Mouse (Mus musculus): ENCODE data around the gene Zfp568. TPM values are rescaled to one million over a fixed set of nuclear protein-coding genes. Genes with fewer than 3 reads are reported as not detected.
A peak's percentile ranks its signal among the peaks of the same experiment; 100 is the strongest.

The Zfp568 gene
- total and polyA plus RNA-seq, 2 experiments from 2014 or later, result 2.1 to 7.3 TPM

- no peak for TF ChIP-seq CTCF (IDR thresholded peaks at IDR 0.05; ENCODE audit: low read depth)
- Histone ChIP-seq H3K9me3 (ENCODE audit: low read length) (no peaks in the 10 kb centered on the region), H3K27ac (ENCODE audit: low read depth, low read length) (no peak overlapping the region), H3K4me3 (ENCODE audit: low read depth, low read length) (no peak overlapping the region), H3K9ac (no peak overlapping the region), H3K27me3 (ENCODE audit: insufficient read depth, low read length) (no peaks in the 10 kb centered on the region), H3K4me1 (ENCODE audit: insufficient read depth) (no peaks in the 10 kb centered on the region), H3K36me3 (ENCODE audit: insufficient read depth) (peaks cover 23% of the 10 kb centered on the region), H3K4me2 (ENCODE audit: low read depth) (no peak overlapping the region)
- DNase-seq, result no peak
- ATAC-seq, result no peak
- WGBS, result 96% methylated on average over 12 of the region's 12 CpGs
Observed at GRCm38 (mm10) chr7:30034331-30034730, 50.6 kb downstream of the Zfp568 start.

GRCm38 (mm10) chr7:30044354-30044753, 60.6 kb downstream of the Zfp568 start:
- no peak for ATAC-seq

GRCm38 (mm10) chr7:30048126-30048525, 64.4 kb downstream of the Zfp568 start:
- Histone ChIP-seq H3K27me3 (ENCODE audit: insufficient read depth, low read length) (no peaks in the 10 kb centered on the region), H3K9ac (no peak overlapping the region), H3K4me1 (ENCODE audit: insufficient read depth) (peaks cover 9% of the 10 kb centered on the region), H3K27ac (ENCODE audit: low read depth, low read length) (no peak overlapping the region), H3K36me3 (ENCODE audit: insufficient read depth) (no peaks in the 10 kb centered on the region; the same call in 1 of the 2 replicates), H3K9me3 (ENCODE audit: low read length) (no peaks in the 10 kb centered on the region), H3K4me3 (ENCODE audit: low read depth, low read length) (no peak overlapping the region), H3K4me2 (ENCODE audit: low read depth) (no peak overlapping the region)
- DNase-seq (peak; percentile 16), ATAC-seq (no peak)
- 63% methylated on average over 4 of the region's 4 CpGs for WGBS
- TF ChIP-seq CTCF (IDR thresholded peaks at IDR 0.05; ENCODE audit: low read depth), result no peak

More at GRCm38 (mm10) chr7:30044354-30044753, 60.6 kb downstream of the Zfp568 start:
- no peak overlapping the region for H3K9ac ChIP-seq
- no peak for DNase-seq
- H3K36me3 ChIP-seq (ENCODE audit: insufficient read depth), result peaks cover 14% of the 10 kb centered on the region
- WGBS, result 59% methylated on average over 9 of the region's 9 CpGs
- no peak overlapping the region for H3K4me3 ChIP-seq (ENCODE audit: low read depth, low read length)
- TF ChIP-seq CTCF (IDR thresholded peaks at IDR 0.05; ENCODE audit: low read depth), result no peak
- H3K4me2 ChIP-seq (ENCODE audit: low read depth), result no peak overlapping the region
- no peaks in the 10 kb centered on the region for H3K4me1 ChIP-seq (ENCODE audit: insufficient read depth)
- no peak overlapping the region for H3K27ac ChIP-seq (ENCODE audit: low read depth, low read length)
- H3K27me3 ChIP-seq (ENCODE audit: insufficient read depth, low read length), result no peaks in the 10 kb centered on the region
- H3K9me3 ChIP-seq (ENCODE audit: low read length), result no peaks in the 10 kb centered on the region

GRCm38 (mm10) chr7:30050882-30051548, 67.3 kb downstream of the Zfp568 start, which contains the start of gene Zfp14:
Gene Zfp14 (minus strand): TSS chr7:30051380.
- no peaks in the 10 kb centered on the region for H3K27me3 ChIP-seq (ENCODE audit: insufficient read depth, low read length)
- H3K9me3 ChIP-seq (ENCODE audit: low read length), result no peaks in the 10 kb centered on the region
- H3K4me1 ChIP-seq (ENCODE audit: insufficient read depth), result peaks cover 9% of the 10 kb centered on the region
- peak within 1 kb of the TSS; percentile 86 for H3K27ac ChIP-seq (ENCODE audit: low read depth, low read length)
- under 1% methylated on average over 40 of the region's 40 CpGs for WGBS
- ATAC-seq (peak; percentile 99), DNase-seq (peak; percentile 94)
- 0 out of 2 replicates have a peak, but pooled peaks have one; percentile 6 for TF ChIP-seq CTCF (IDR thresholded peaks at IDR 0.05; ENCODE audit: low read depth)
- peak within 1 kb of the TSS; percentile 84 for H3K4me3 ChIP-seq (ENCODE audit: low read depth, low read length)
- peaks cover 10% of the 10 kb centered on the region for H3K36me3 ChIP-seq (ENCODE audit: insufficient read depth)
- H3K9ac ChIP-seq, result peak within 1 kb of the TSS; percentile 75
- H3K4me2 ChIP-seq (ENCODE audit: low read depth), result peak within 1 kb of the TSS; percentile 80

- TF ChIP-seq CTCF (IDR thresholded peaks at IDR 0.05; ENCODE audit: low read depth), result no peak
- no peak overlapping the region for H3K4me3 ChIP-seq (ENCODE audit: low read depth, low read length)
- H3K4me2 ChIP-seq (ENCODE audit: low read depth), result no peak overlapping the region
- H3K9ac ChIP-seq, result no peak overlapping the region
- H3K4me1 ChIP-seq (ENCODE audit: insufficient read depth), result peaks cover 9% of the 10 kb centered on the region
- 16% methylated on average over 3 of the region's 3 CpGs for WGBS
- H3K36me3 ChIP-seq (ENCODE audit: insufficient read depth), result peaks cover 31% of the 10 kb centered on the region
- H3K9me3 ChIP-seq (ENCODE audit: low read length), result no peaks in the 10 kb centered on the region
- DNase-seq, result no peak
- no peak overlapping the region for H3K27ac ChIP-seq (ENCODE audit: low read depth, low read length)
- ATAC-seq, result no peak
- no peaks in the 10 kb centered on the region for H3K27me3 ChIP-seq (ENCODE audit: insufficient read depth, low read length)
Observed at GRCm38 (mm10) chr7:30053591-30053990, 69.8 kb downstream of the Zfp568 start.

GRCm38 (mm10) chr7:30060341-30060740, 76.6 kb downstream of the Zfp568 start:
- peaks cover 83% of the 10 kb centered on the region for H3K36me3 ChIP-seq (ENCODE audit: insufficient read depth)
- no peak overlapping the region for H3K27ac ChIP-seq (ENCODE audit: low read depth, low read length)
- WGBS, result 88% methylated on average over 6 of the region's 6 CpGs
- no peaks in the 10 kb centered on the region for H3K27me3 ChIP-seq (ENCODE audit: insufficient read depth, low read length)
- no peak overlapping the region for H3K4me2 ChIP-seq (ENCODE audit: low read depth)
- DNase-seq, result no peak
- H3K4me3 ChIP-seq (ENCODE audit: low read depth, low read length), result no peak overlapping the region
- no peak for TF ChIP-seq CTCF (IDR thresholded peaks at IDR 0.05; ENCODE audit: low read depth)
- no peaks in the 10 kb centered on the region for H3K9me3 ChIP-seq (ENCODE audit: low read length)
- H3K9ac ChIP-seq, result no peak overlapping the region
- H3K4me1 ChIP-seq (ENCODE audit: insufficient read depth), result no peaks in the 10 kb centered on the region
- no peak for ATAC-seq

- H3K4me2 ChIP-seq (ENCODE audit: low read depth), result no peak overlapping the region
- no peaks in the 10 kb centered on the region for H3K9me3 ChIP-seq (ENCODE audit: low read length)
- H3K4me3 ChIP-seq (ENCODE audit: low read depth, low read length), result no peak overlapping the region
- H3K27ac ChIP-seq (ENCODE audit: low read depth, low read length), result no peak overlapping the region
- H3K4me1 ChIP-seq (ENCODE audit: insufficient read depth), result no peaks in the 10 kb centered on the region
- no peak overlapping the region for H3K9ac ChIP-seq
- peak; percentile 52 for TF ChIP-seq CTCF (IDR thresholded peaks at IDR 0.05; ENCODE audit: low read depth)
- no peaks in the 10 kb centered on the region for H3K27me3 ChIP-seq (ENCODE audit: insufficient read depth, low read length)
- H3K36me3 ChIP-seq (ENCODE audit: insufficient read depth), result peaks cover 76% of the 10 kb centered on the region
- 91% methylated on average over 5 of the region's 5 CpGs for WGBS
- no peak for ATAC-seq
- DNase-seq, result peak; percentile 20
Observed at GRCm38 (mm10) chr7:30062478-30062877, 78.7 kb downstream of the Zfp568 start.
